Mouse (Mus musculus): ENCODE data around the gene Stx11. TPM values are rescaled to one million over a fixed set of nuclear protein-coding genes. Genes with fewer than 3 reads are reported as not detected.

Gene Stx11
- polyA plus RNA-seq, 1 experiment = 14.6 TPM

DNA sequence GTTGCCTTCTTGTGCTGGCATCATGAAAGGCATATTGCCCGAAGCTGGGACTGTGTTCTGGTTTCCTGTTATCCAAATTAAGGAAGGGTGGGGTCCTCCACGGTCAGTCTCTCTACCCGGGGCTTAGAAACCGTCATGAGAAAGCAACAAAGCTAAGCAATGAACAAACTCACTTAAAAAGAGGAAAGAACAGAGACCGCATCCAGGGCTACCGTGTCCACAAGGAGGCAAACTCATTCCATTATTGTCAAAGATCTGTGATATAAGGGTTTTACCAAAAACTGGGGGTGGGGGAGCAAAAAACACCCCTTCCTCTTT is 34.3 kb downstream of the Stx11 start:
- 20% methylated on average over 6 of the region's 6 CpGs for WGBS
- Histone ChIP-seq H3K27me3 (ENCODE audit: control insufficient read depth, insufficient read depth, low read length) (no peaks in the 10 kb centered on the region), H3K4me1 (ENCODE audit: control insufficient read depth, insufficient read depth, insufficient read length) (peaks cover 6% of the 10 kb centered on the region; the same call in 1 of the 2 replicates), H3K36me3 (ENCODE audit: control insufficient read depth, insufficient read depth, low read length) (no peaks in the 10 kb centered on the region), H3K4me3 (ENCODE audit: extremely low read depth, insufficient read depth, insufficient read length) (no peak overlapping the region), H3K27ac (ENCODE audit: insufficient read depth, low read length) (no peak overlapping the region)
- DNase-seq (ENCODE audit: low read depth in 1 of 2, low spot score in 2 of 2) = no peak
- TF ChIP-seq CTCF (IDR thresholded peaks at IDR 0.05; ENCODE audit: extremely low read depth, insufficient read depth, insufficient read length, insufficient replicate concordance) (no peak), POLR2A (IDR thresholded peaks at IDR 0.05; ENCODE audit: low read depth, low read length) (no peak)

DNA sequence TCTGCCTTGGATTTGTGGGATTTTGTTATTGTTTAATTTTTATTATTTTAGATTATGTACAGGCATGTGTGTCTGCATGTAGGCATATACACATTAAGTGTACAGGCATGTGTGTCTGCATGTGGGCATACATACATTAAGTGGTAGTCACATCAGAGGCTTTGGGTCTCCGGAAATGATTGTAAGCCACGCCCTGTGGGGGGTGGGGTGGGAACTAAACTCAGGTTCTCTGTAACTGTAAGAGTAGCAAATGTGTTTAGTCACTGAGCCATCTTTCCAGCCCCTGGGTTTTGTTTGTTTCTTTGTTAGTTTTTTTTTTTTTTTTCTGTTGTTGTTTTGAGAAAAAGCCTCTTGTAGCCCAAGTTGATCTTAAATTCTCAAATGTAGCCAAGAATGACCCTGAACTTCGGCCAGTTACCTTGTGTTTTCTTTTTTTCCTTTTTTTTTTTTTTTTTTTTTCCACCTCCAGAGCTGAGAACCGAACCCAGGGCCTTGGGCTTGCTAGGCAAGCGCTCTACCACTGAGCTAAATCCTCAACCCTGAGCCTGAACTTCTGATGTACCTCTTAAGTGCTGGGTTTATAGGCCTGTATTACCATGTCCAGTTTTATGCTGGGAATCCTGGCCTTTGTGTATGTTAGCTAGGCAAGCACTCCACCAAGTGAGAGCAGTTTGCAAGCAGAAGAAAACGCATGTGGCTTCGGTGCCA is 34.8 kb downstream of the Stx11 start:
- DNase-seq (ENCODE audit: low read depth in 1 of 2, low spot score in 2 of 2) = no peak

GRCm38 (mm10) chr10:12928193-12928592 is 35.9 kb downstream of the Stx11 start:
- Histone ChIP-seq H3K27ac (ENCODE audit: insufficient read depth, low read length) (no peak overlapping the region), H3K4me3 (ENCODE audit: extremely low read depth, insufficient read depth, insufficient read length) (no peak overlapping the region), H3K4me1 (ENCODE audit: control insufficient read depth, insufficient read depth, insufficient read length) (peaks cover 9% of the 10 kb centered on the region; the same call in 1 of the 2 replicates), H3K36me3 (ENCODE audit: control insufficient read depth, insufficient read depth, low read length) (no peaks in the 10 kb centered on the region), H3K27me3 (ENCODE audit: control insufficient read depth, insufficient read depth, low read length) (no peaks in the 10 kb centered on the region)
- WGBS = 68% methylated on average over 6 of the region's 6 CpGs
- DNase-seq (ENCODE audit: low read depth in 1 of 2, low spot score in 2 of 2) = no peak
- TF ChIP-seq CTCF (IDR thresholded peaks at IDR 0.05; ENCODE audit: extremely low read depth, insufficient read depth, insufficient read length, insufficient replicate concordance) (no peak), POLR2A (IDR thresholded peaks at IDR 0.05; ENCODE audit: low read depth, low read length) (no peak)

More for the DNA sequence above, 34.8 kb downstream of the Stx11 start:
- Histone ChIP-seq H3K36me3 (ENCODE audit: control insufficient read depth, insufficient read depth, low read length) (no peaks in the 10 kb centered on the region), H3K4me3 (ENCODE audit: extremely low read depth, insufficient read depth, insufficient read length) (no peak overlapping the region), H3K4me1 (ENCODE audit: control insufficient read depth, insufficient read depth, insufficient read length) (peaks cover 6% of the 10 kb centered on the region; the same call in 1 of the 2 replicates), H3K27me3 (ENCODE audit: control insufficient read depth, insufficient read depth, low read length) (no peaks in the 10 kb centered on the region), H3K27ac (ENCODE audit: insufficient read depth, low read length) (no peak overlapping the region)
- TF ChIP-seq POLR2A (IDR thresholded peaks at IDR 0.05; ENCODE audit: low read depth, low read length) (no peak), CTCF (IDR thresholded peaks at IDR 0.05; ENCODE audit: extremely low read depth, insufficient read depth, insufficient read length, insufficient replicate concordance) (no peak)
- 56% methylated on average over 7 of the region's 7 CpGs for WGBS

DNA sequence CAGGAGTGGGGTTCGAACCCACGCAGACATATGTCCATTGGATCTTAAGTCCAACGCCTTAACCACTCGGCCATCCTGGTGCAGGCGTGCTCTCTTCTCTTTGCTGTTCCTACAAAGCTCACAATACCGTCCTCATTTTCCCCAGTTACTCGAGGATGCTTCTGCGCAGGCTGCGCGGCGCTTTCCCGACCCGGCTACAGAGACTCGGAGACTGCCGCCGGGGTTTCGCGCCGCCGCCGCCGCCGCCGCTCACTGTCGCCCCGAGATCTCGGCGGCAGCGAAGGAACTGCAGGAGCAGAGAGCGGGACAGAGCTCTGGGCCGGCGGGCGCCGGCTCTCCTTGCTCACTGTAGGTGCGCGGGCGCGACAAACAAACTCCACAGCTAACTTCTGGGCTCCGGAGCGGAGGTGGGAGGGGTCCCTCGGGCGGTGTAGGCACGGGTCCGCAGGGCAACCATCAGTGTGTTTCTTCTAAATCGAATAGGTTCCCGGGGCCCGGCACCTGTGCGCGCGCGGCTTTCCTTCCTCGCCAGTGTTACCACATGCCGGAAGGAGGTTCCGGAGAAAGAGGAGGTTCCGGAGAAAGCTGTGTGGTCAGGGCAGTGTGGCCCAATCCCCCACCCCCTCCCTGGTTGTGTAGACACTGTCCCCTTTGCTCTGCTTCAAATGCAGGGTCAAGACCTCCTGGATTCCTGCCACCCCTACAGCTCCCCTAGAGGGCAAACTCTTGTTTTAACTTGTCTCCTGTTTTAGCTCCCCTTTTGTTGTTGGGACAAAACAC is 41.3 kb downstream of the Stx11 start:
- no peaks in the 10 kb centered on the region for H3K36me3 ChIP-seq (ENCODE audit: control insufficient read depth, insufficient read depth, low read length)
- H3K27me3 ChIP-seq (ENCODE audit: control insufficient read depth, insufficient read depth, low read length) = no peaks in the 10 kb centered on the region
- WGBS = under 1% methylated on average over 55 of the region's 55 CpGs
- peak overlapping the region; percentile 86 for H3K4me3 ChIP-seq (ENCODE audit: extremely low read depth, insufficient read depth, insufficient read length)
- peak overlapping the region; percentile 56 for H3K27ac ChIP-seq (ENCODE audit: insufficient read depth, low read length)
- H3K4me1 ChIP-seq (ENCODE audit: control insufficient read depth, insufficient read depth, insufficient read length) = peaks cover 3% of the 10 kb centered on the region; the same call in 1 of the 2 replicates
- TF ChIP-seq POLR2A (IDR thresholded peaks at IDR 0.05; ENCODE audit: low read depth, low read length) (no peak), CTCF (IDR thresholded peaks at IDR 0.05; ENCODE audit: extremely low read depth, insufficient read depth, insufficient read length, insufficient replicate concordance) (peak; percentile 42; the same call in 1 of the 2 replicates)
- DNase-seq (ENCODE audit: low read depth in 1 of 2, low spot score in 2 of 2) = peak; percentile 82 to 88

DNA sequence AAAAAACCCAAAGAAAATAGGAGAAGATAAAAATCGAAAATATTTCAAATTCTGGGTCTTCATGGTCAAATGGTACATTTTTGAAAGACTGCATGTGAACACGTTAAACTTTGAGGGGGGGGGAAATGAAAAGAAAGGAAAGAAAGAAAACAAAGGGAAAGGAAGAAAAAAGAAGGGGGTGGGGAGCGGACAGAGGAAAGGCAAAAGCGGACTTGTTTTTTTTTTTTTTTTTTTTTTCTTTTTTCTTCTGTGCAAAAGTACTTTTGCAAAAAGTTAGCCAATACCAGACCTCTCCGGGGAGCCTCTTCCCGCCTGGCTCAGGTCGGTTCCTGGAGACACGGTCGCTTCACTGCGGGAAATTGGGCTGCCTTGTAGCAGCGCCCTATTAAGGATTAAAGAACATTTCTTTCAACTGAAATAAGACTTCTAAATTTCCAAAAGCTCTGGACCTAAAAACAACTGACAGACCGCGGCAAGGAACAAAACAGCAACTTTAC is 42.0 kb downstream of the Stx11 start:
- DNase-seq (ENCODE audit: low read depth in 1 of 2, low spot score in 2 of 2) = no peak
- H3K4me1 ChIP-seq (ENCODE audit: control insufficient read depth, insufficient read depth, insufficient read length) = peaks cover 3% of the 10 kb centered on the region; the same call in 1 of the 2 replicates
- H3K27ac ChIP-seq (ENCODE audit: insufficient read depth, low read length) = 0 out of 2 replicates have a peak overlapping the region, but pooled peaks have one; percentile 20
- no peaks in the 10 kb centered on the region for H3K27me3 ChIP-seq (ENCODE audit: control insufficient read depth, insufficient read depth, low read length)
- TF ChIP-seq CTCF (IDR thresholded peaks at IDR 0.05; ENCODE audit: extremely low read depth, insufficient read depth, insufficient read length, insufficient replicate concordance) (no peak), POLR2A (IDR thresholded peaks at IDR 0.05; ENCODE audit: low read depth, low read length) (no peak)
- WGBS = under 1% methylated on average over 13 of the region's 13 CpGs
- no peaks in the 10 kb centered on the region for H3K36me3 ChIP-seq (ENCODE audit: control insufficient read depth, insufficient read depth, low read length)
- H3K4me3 ChIP-seq (ENCODE audit: extremely low read depth, insufficient read depth, insufficient read length) = peak overlapping the region; percentile 86

DNA sequence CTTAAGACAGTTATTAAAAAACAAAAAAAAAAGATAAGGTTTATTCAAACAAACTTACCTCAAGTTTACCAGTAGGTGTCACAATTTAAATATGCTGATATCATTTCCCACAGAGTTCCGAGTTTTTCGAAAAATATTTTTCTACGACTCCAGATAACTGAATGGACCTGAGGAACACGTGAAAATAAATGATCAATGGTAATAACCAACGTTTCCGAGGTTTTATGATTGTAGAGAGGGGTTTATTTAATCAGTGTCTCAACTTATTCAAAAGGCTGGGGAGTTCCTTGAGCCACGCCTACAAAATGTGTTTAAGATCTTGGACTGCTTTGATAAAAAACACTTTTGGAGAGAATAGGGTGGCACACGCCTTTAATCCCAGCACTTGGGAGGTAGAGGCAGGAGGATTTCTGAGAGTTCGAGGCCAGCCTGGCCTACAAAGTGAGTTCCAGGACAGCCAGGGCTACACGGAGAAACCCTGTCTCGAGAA is 42.5 kb downstream of the Stx11 start:
- H3K4me3 ChIP-seq (ENCODE audit: extremely low read depth, insufficient read depth, insufficient read length) = peak overlapping the region; percentile 53
- 4% methylated on average over 11 of the region's 11 CpGs for WGBS
- TF ChIP-seq POLR2A (IDR thresholded peaks at IDR 0.05; ENCODE audit: low read depth, low read length) = no peak
- TF ChIP-seq CTCF (IDR thresholded peaks at IDR 0.05; ENCODE audit: extremely low read depth, insufficient read depth, insufficient read length, insufficient replicate concordance) = no peak
- peaks cover 3% of the 10 kb centered on the region; the same call in 1 of the 2 replicates for H3K4me1 ChIP-seq (ENCODE audit: control insufficient read depth, insufficient read depth, insufficient read length)
- H3K27me3 ChIP-seq (ENCODE audit: control insufficient read depth, insufficient read depth, low read length) = no peaks in the 10 kb centered on the region
- no peak overlapping the region for H3K27ac ChIP-seq (ENCODE audit: insufficient read depth, low read length)
- no peaks in the 10 kb centered on the region for H3K36me3 ChIP-seq (ENCODE audit: control insufficient read depth, insufficient read depth, low read length)
- DNase-seq (ENCODE audit: low read depth in 1 of 2, low spot score in 2 of 2) = peak in 1 of 2 experiments; percentile 38

All from spleen, adult 2 months (tissue).